Mouse (Mus musculus): ENCODE measurements around the gene Atp4b.

DNA sequence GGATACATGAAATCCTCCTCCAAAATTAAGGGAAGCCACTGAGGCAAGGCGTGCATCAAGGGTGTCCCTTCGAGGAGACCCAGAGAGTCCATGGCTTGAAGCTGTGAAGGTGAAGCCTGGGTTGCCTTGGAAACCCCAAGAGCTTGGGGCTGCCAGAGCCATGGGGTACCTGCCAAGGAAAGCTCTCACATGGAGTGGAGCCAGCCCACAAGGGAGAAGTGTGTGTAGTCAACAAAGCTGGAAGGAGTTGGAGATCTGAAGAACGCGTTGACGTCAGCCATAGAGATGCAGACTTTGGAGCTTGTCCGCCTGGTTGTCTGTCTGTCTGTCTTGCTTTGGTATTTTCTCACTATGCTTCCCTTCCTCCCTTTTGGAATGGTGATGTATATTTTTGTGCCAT, 24.3 kb upstream of the Atp4b start:
- TF ChIP-seq CTCF (IDR thresholded peaks at IDR 0.05; ENCODE audit: low read depth) = no peak
- no peak for TF ChIP-seq EP300 (IDR thresholded peaks at IDR 0.05; ENCODE audit: low read depth)

All from heart, postnatal 0 days (tissue).